Mouse (Mus musculus) forebrain, embryonic 16.5 days (tissue): ENCODE measurements at regions not wholly inside any gene's neighbourhood (a gene's known extent, or its start where the extent isn't known, plus 50 kb on each side); places are given as distances from the start of the nearest gene placed in this dataset.

Experiments
- ATAC-seq: fragments of 200-750 bp; cut with Nextera tagmentation; 2 replicates; pipeline ENCODE4 v1.8.0; 2017; ENCODE audit warnings: mild to moderate bottlenecking, moderate library complexity
- H3K27ac ChIP-seq: fragments of 300-500 bp; sonication (generic); 2 replicates; pipeline ENCODE4 v1.5.1; 2014; ENCODE audit warnings: low read length, control low read depth
- H3K27me3 ChIP-seq: fragments of 300-500 bp; sonication (generic); replicated peaks from 2 replicates; pipeline ENCODE4 v1.6.1; 2014; ENCODE audit warnings: low read length; ENCODE audit not compliant: control insufficient read depth, insufficient read depth
- H3K36me3 ChIP-seq: fragments of 300-500 bp; sonication (generic); 2 replicates; pipeline ENCODE4 v1.6.1; 2014; ENCODE audit not compliant: control insufficient read depth, insufficient read depth
- H3K4me1 ChIP-seq: fragments of 300-500 bp; sonication (generic); replicated peaks from 2 replicates; pipeline ENCODE4 v1.6.1; 2014; ENCODE audit warnings: low read length; ENCODE audit not compliant: control insufficient read depth, insufficient read depth
- H3K4me2 ChIP-seq: fragments of 300-500 bp; sonication (generic); 2 replicates; pipeline ENCODE4 v1.6.1; 2014; ENCODE audit warnings: mild to moderate bottlenecking, low read length, control low read depth
- H3K4me3 ChIP-seq: fragments of 300-500 bp; sonication (generic); replicated peaks from 2 replicates; pipeline ENCODE4 v1.5.1; 2014; ENCODE audit warnings: mild to moderate bottlenecking, low read length, control low read depth
- H3K9ac ChIP-seq: fragments of 300-500 bp; sonication (generic); replicated peaks from 2 replicates; pipeline ENCODE4 v1.6.1; 2014; ENCODE audit warnings: low read depth, low read length, control low read depth
- H3K9me3 ChIP-seq: fragments of 300-500 bp; sonication (generic); 2 replicates; pipeline ENCODE4 v1.6.1; 2016; ENCODE audit warnings: low read length; ENCODE audit not compliant: control insufficient read depth
- WGBS: fragments of 180-500 bp; shearing (Covaris S2); extraction: QIAGEN DNeasy Blood & Tissue Kit; methylation state at CpG from one replicate; pipeline ENCODE4 v1.1.7; 2014; 5-methylcytosine and 5-hydroxymethylcytosine counted together

DNA sequence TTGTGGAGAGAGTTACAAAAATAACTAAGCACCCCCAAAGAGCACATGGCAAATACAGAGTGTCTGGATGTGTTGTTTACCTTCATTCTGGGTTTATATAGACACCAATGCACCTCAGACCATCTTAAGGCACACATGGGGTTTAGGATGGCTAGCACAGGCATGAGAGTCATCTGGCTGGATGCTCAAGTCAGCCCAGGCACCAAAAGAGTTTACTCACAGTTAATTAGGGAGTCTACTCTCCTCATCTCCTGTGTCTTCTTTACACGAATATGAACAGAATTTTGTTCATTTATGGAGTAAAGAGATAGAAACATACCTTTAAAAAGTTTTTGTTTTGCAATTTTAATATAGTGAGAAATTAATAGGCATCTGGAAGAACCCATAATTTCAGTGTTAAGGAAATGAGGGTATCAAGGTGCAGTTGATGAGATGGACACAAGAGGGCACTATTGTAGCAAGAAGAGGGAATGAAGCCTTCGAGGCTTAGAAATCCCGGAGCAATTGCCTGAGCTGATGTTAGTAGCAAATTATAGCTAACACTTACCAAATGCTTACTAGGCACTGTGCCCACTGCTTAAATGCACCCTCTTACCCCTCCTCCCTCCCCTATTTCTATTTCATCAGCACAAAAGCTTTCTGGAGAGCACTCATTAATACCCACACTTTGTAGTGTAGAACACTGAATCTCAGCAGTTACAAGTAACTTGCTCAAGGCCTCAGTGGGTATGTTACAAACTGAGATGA lies 174.6 kb downstream of the Eepd1 start:
- Histone ChIP-seq H3K9me3 (no peaks in the 10 kb centered on the region), H3K4me1 (0 out of 2 replicates have a peak, but pooled peaks cover 2% of the 10 kb centered on the region), H3K4me3 (no peak overlapping the region), H3K27me3 (no peaks in the 10 kb centered on the region), H3K4me2 (no peak overlapping the region), H3K36me3 (no peaks in the 10 kb centered on the region), H3K9ac (no peak overlapping the region), H3K27ac (no peak overlapping the region)
- ATAC-seq = peak; percentile 98
- 2% methylated on average over 3 of the region's 3 CpGs for WGBS

DNA sequence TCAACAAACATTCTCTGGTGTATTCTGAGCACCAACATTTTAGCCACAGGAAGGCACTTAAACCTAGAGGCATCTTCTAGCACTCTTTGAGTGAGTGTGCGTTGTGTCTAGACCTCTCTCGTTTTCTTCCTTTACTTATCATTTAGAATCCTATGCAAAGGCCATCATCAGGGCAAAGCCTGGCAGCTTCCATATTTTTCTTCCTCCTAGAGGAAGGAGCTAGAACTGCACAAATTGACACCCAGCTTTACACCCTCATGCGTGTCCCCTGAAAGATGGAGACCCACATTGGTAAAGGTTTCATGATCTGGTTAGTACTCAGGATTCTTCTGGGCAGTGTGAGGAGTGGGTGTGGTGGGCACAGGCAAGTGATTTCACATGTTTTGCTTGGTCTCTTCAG lies 175.2 kb downstream of the Eepd1 start:
- Histone ChIP-seq H3K27me3 (no peaks in the 10 kb centered on the region), H3K4me1 (0 out of 2 replicates have a peak, but pooled peaks cover 2% of the 10 kb centered on the region), H3K4me2 (no peak overlapping the region), H3K9me3 (no peaks in the 10 kb centered on the region), H3K9ac (no peak overlapping the region), H3K27ac (no peak overlapping the region), H3K36me3 (no peaks in the 10 kb centered on the region), H3K4me3 (no peak overlapping the region)
- peak; percentile 42 for ATAC-seq
- WGBS = 60% methylated on average over 3 of the region's 3 CpGs

DNA sequence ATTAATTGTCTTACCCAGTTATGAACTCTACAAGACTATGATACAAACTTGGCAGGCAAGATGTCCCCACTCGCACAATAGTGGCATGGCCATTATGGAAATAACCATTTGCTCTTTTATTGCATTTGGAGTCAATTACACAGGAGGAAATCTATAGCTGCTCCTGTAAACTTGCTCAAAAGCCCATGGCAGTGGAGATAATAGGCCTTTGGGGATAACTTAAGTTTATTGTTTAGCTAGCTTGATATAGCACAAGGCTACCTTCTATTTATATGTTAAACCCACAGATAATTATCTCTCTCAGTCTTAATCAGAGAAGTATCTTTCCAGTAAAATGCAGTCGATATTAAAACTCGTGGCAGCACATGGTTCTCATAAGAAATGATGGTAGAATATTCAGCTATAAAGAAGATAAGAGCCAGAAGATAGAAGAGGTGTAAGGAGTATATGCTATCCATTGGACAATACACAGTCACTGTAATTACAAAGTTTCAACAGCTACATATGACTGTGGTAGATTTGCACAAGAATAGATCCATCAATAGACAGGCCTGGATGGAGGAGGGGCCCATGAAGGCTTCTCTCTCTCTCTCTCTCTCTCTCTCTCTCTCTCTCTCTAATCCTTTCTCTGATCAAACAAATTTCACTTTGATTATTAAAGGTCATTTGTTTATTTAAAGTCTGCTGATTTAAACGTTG lies 202.4 kb downstream of the Eepd1 start:
- WGBS = 82% methylated on average over 4 of the region's 4 CpGs
- Histone ChIP-seq H3K4me2 (no peak overlapping the region), H3K9ac (no peak overlapping the region), H3K9me3 (no peaks in the 10 kb centered on the region), H3K4me3 (no peak overlapping the region), H3K4me1 (no peaks in the 10 kb centered on the region), H3K27me3 (no peaks in the 10 kb centered on the region), H3K36me3 (no peaks in the 10 kb centered on the region), H3K27ac (no peak overlapping the region)
- no peak for ATAC-seq

DNA sequence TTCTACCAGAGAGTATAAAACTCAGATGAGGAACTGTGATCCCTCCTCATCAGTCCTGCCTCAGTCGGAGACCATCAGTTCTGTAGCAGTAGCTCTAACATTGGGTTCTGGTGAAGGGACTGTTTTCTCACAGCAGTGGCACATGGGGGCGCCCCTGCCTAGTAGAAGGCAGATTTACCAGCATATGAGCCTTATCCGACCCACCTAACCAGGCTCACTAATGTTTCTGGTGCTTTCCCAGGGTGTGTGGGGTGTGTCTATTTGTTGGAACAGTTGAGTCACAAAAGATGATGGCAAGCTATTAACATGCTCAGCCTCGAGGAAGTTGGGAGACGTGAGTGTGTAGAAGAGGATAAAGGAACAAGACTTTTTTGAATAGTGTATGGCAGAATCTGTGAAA lies 212.3 kb downstream of the Eepd1 start:
- no peaks in the 10 kb centered on the region for H3K36me3 ChIP-seq
- ATAC-seq = peak; percentile 80
- 16% methylated on average over 5 of the region's 5 CpGs for WGBS
- no peak overlapping the region for H3K4me2 ChIP-seq
- H3K9me3 ChIP-seq = no peaks in the 10 kb centered on the region
- H3K27me3 ChIP-seq = no peaks in the 10 kb centered on the region
- no peak overlapping the region for H3K9ac ChIP-seq
- no peaks in the 10 kb centered on the region for H3K4me1 ChIP-seq
- no peak overlapping the region for H3K27ac ChIP-seq
- H3K4me3 ChIP-seq = no peak overlapping the region

DNA sequence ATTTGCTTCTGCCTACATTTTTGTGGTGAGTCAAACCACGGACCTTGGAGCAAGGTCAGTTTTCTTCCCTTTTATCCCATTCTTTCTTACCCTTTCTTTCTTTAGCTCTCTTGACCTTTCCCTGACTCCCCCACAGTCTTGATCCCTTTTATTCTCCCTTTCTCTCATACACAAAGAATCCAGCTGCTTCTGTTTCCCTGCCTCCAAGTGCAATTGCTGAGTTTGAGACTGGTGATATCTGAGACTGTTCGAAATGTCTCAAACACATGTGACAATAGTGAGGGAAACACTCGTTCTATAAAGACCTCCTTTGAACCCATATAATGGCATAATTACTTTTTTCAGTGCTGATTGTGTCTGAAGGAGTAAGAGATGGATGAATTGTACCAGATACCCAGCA lies 213.7 kb downstream of the Eepd1 start:
- no peaks in the 10 kb centered on the region for H3K4me1 ChIP-seq
- H3K4me2 ChIP-seq = no peak overlapping the region
- no peak for ATAC-seq
- H3K27ac ChIP-seq = no peak overlapping the region
- H3K9ac ChIP-seq = no peak overlapping the region
- no peaks in the 10 kb centered on the region for H3K9me3 ChIP-seq
- no peaks in the 10 kb centered on the region for H3K36me3 ChIP-seq
- WGBS = 0% methylated on average over 3 of the region's 3 CpGs
- H3K27me3 ChIP-seq = no peaks in the 10 kb centered on the region
- no peak overlapping the region for H3K4me3 ChIP-seq

DNA sequence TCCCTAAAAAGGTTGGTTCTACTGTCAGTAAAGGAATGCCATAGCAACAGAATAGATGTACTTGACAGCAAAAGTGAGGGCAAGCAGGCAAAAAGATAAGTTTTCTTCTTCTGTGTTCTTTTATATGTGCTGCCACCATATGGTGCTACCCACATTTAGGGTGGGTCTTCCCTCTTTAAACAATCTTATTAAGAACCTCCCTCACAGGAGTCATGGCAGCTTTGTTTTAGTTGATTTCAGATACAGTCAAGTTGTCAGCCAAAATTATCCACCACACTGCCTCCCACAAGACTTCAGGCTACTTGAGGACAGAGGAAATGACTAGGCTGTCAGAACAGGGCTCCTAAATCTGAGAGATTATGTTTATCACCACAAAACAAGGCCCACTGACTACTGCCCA lies 232.3 kb downstream of the Eepd1 start:
- Histone ChIP-seq H3K9ac (no peak overlapping the region), H3K4me2 (no peak overlapping the region), H3K4me1 (no peaks in the 10 kb centered on the region), H3K9me3 (no peaks in the 10 kb centered on the region), H3K27me3 (no peaks in the 10 kb centered on the region), H3K27ac (no peak overlapping the region), H3K4me3 (no peak overlapping the region), H3K36me3 (no peaks in the 10 kb centered on the region)
- ATAC-seq = no peak

DNA sequence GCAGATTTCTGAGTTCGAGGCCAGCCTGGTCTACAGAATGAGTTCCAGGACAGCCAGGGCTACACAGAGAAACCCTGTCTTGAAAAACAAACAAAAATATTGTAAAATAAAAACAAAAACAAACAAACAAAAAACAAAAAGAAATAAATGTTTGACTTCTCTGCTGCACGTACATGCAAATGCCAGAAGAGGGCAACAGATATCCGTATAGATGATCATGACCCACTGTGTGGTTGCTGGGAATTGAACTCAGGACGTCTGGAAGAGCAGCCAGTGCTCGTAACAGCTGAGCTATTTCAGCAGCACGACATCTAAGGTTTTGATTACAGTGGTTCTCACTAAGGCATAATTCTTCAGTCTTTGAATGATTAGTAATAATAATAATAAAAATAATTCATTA lies 262.8 kb downstream of the Eepd1 start:
- Histone ChIP-seq H3K36me3 (no peaks in the 10 kb centered on the region), H3K9me3 (no peaks in the 10 kb centered on the region), H3K9ac (no peak overlapping the region), H3K27me3 (no peaks in the 10 kb centered on the region), H3K27ac (no peak overlapping the region), H3K4me2 (no peak overlapping the region), H3K4me3 (no peak overlapping the region), H3K4me1 (no peaks in the 10 kb centered on the region)
- ATAC-seq = no peak
- WGBS = 69% methylated on average over 6 of the region's 6 CpGs

DNA sequence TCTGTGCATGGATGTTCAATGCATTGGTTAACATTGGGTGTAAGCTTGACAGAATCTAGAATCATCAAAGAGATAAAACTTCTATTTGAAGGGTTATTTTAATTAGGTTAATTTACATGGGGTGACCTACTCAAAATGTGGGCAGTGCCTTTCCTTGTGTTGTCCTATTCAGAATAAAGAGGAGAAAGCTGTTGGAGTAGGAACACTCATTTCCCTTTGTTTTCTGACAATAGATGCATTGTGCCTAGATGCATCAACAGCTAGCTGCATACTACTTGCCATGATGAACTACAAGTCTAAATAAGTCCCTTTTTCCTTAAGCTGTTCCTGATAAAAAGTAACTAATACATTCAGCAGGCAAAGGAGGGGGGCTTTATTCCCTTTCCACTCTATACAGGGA lies 269.8 kb downstream of the Eepd1 start:
- Histone ChIP-seq H3K9me3 (no peaks in the 10 kb centered on the region), H3K9ac (no peak overlapping the region), H3K27ac (no peak overlapping the region), H3K4me2 (no peak overlapping the region), H3K4me1 (no peaks in the 10 kb centered on the region), H3K27me3 (no peaks in the 10 kb centered on the region), H3K36me3 (no peaks in the 10 kb centered on the region), H3K4me3 (no peak overlapping the region)
- ATAC-seq = no peak

DNA sequence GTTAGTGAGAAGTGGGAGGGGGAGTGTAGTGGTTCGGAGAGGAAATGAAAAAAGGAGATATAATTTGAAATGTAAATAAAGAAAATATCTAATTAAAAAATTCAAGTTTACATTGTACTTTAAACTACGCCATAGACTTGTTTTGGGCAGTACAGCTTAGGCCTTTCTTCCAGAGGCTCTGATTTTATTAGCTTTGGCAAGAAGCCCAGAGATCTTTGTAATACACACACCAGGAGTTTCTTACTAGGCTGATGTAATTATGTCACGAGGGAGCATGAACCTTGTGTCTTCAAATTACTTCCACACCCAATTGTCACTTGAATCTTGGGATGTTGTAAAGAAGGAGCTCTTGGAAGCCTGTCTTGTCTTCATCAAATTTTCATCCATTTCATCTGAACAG lies 292.6 kb downstream of the Eepd1 start:
- Histone ChIP-seq H3K4me3 (no peak overlapping the region), H3K9me3 (no peaks in the 10 kb centered on the region), H3K4me1 (no peaks in the 10 kb centered on the region), H3K4me2 (no peak overlapping the region), H3K9ac (no peak overlapping the region), H3K27me3 (no peaks in the 10 kb centered on the region), H3K36me3 (no peaks in the 10 kb centered on the region), H3K27ac (no peak overlapping the region)
- WGBS = 17% methylated on average over 3 of the region's 3 CpGs
- ATAC-seq = no peak
